Mouse (Mus musculus) brain, embryonic 14.5 days (tissue): ENCODE data around the gene Vac14.

Source experiments
- CTCF ChIP-seq: fragments of 200-500 bp; IDR thresholded peaks from 2 replicates; pipeline ENCODE4 v1.5.1; 2012; ENCODE audit warnings: inconsistent platforms, mild to moderate bottlenecking, moderate library complexity, borderline replicate concordance; ENCODE audit not compliant: insufficient read depth, insufficient read length; ENCODE audit errors: extremely low read depth
- POLR2A ChIP-seq: fragments of 200-500 bp; IDR thresholded peaks from 2 replicates; pipeline ENCODE4 v1.6.1; 2012; ENCODE audit warnings: mild to moderate bottlenecking, inconsistent platforms, borderline replicate concordance; ENCODE audit not compliant: poor library complexity, insufficient read depth, insufficient read length, severe bottlenecking; ENCODE audit errors: extremely low read depth

- TF ChIP-seq CTCF (no peak), POLR2A (no peak)
These were observed 12.9 kb upstream of the Vac14 start for GRCm38 (mm10) chr8:110605401-110606015.
